Mouse (Mus musculus) liver, embryonic 14.5 days (tissue): ENCODE measurements around the gene 4930402K13Rik.

Source experiments
- CTCF ChIP-seq: IDR thresholded peaks from 2 replicates; pipeline ENCODE4 v1.5.1; 2016; ENCODE audit warnings: antibody characterized with exemption, low read depth, control low read depth
- EP300 ChIP-seq: IDR thresholded peaks from 2 replicates; pipeline ENCODE4 v1.6.1; 2016; ENCODE audit warnings: antibody characterized with exemption, low read depth

GRCm38 (mm10) chrX:9139290-9139948 is 35.1 kb downstream of the 4930402K13Rik start:
- TF ChIP-seq EP300 (no peak), CTCF (no peak)
